Mouse (Mus musculus): ENCODE measurements around the gene Med27. TPM values are rescaled to one million over a fixed set of nuclear protein-coding genes. Genes with fewer than 3 reads are reported as not detected.

Med27 gene
- polyA plus RNA-seq, 1 experiment from 2014 or later = 63.3 TPM

DNA sequence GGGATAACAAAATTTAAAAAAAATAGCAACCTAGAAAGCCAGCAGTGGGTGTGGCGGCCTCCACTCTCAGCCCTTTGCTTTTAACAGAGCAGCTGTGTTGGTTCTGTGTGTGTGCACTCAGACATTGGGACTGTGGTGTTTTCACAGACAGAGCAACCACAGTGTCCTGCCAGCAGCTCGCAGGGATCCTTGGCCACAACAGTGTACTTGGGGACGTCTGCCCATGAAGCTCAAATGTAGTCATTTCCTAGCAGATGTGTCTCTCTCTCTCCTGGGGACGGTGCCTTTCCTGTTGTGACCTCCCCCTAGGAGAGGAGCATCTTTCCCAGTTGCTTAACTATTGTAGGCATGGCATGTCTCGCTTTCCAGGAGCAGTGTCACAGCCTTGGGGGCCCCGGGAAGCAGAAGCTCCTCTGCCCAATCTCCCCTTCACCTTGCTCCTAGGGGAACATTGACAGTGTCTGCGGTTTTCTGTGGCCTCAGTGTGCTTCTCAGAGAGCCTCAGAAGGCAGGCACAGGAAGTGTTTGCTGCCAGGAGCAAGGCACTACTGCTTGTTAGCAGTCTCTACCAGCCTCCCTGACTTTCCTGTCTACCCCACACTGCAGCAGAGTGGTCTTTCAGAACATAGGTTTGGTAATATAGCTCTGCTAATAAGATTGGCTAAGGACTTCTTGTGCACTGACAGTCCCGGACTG is 18.5 kb downstream of the Med27 start:
- no peak for DNase-seq (ENCODE audit: extremely low spot score, low spot score)
- 92% methylated on average over 8 of the region's 8 CpGs for WGBS
- no peak overlapping the region for H3K27ac ChIP-seq

GRCm38 (mm10) chr2:29368730-29369129 is 22.1 kb downstream of the Med27 start:
- DNase-seq (ENCODE audit: extremely low spot score, low spot score) = no peak
- no peaks in the 10 kb centered on the region for H3K27me3 ChIP-seq (ENCODE audit: poor library complexity, severe bottlenecking)
- H3K4me3 ChIP-seq = no peak overlapping the region
- no peak overlapping the region for H3K27ac ChIP-seq
- 63% methylated on average over 5 of the region's 5 CpGs for WGBS
- H3K36me3 ChIP-seq (replicated peaks) = no peaks in the 10 kb centered on the region; the same call in 1 of the 2 replicates
- no peaks in the 10 kb centered on the region for H3K9me3 ChIP-seq
- peaks cover 17% of the 10 kb centered on the region for H3K4me1 ChIP-seq

More for the DNA sequence above, 18.5 kb downstream of the Med27 start:
- Histone ChIP-seq H3K36me3 (replicated peaks) (no peaks in the 10 kb centered on the region; the same call in 1 of the 2 replicates), H3K4me3 (no peak overlapping the region), H3K9me3 (no peaks in the 10 kb centered on the region), H3K4me1 (peaks cover 14% of the 10 kb centered on the region), H3K27me3 (ENCODE audit: poor library complexity, severe bottlenecking) (no peaks in the 10 kb centered on the region)

DNA sequence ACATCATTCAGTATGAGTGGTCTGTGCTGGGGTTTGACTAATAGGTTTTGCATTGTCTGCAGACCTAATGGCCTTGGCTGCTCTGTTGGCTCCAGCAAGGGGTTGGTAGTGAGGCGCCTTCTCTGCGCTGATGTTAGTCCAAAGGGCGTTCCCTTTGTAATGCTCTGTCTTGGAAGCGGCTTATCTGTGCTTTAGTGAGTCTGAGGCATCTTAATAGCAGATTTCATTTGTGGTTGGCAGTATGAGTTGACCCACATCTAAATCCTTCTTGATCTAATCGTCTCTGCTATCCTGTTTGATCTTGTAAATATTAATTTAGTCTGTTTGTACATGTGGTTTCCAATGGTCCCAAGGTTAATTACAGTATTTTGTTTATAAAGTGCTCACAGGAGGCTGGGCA is 25.6 kb downstream of the Med27 start:
- WGBS = 81% methylated on average over 5 of the region's 5 CpGs
- Histone ChIP-seq H3K9me3 (no peaks in the 10 kb centered on the region), H3K36me3 (replicated peaks) (no peaks in the 10 kb centered on the region), H3K4me3 (no peak overlapping the region), H3K27ac (no peak overlapping the region), H3K27me3 (ENCODE audit: poor library complexity, severe bottlenecking) (no peaks in the 10 kb centered on the region), H3K4me1 (peaks cover 21% of the 10 kb centered on the region)
- no peak for DNase-seq (ENCODE audit: extremely low spot score, low spot score)

DNA sequence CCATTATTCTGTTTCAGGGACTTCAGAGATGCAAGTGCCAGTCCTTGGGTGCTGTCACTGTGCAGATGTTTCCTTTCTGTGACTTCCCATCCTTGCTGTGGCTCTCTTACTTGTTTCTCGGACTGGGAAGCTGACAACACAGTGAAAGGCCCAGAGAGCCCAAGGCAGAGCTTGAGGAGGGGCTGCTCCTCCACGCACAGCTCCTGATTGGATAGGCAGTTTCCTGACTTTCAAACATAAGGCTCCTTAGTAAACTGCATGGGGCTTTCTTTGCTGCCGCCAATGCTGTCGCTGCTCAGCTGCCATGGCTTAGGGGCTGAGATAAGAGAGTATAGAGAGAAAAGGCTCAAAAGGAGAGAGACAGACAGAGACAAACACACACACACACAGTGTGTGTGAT is 35.1 kb downstream of the Med27 start:
- Histone ChIP-seq H3K27me3 (ENCODE audit: poor library complexity, severe bottlenecking) (no peaks in the 10 kb centered on the region), H3K4me1 (peaks cover 21% of the 10 kb centered on the region), H3K4me3 (no peak overlapping the region), H3K27ac (no peak overlapping the region), H3K36me3 (replicated peaks) (no peaks in the 10 kb centered on the region), H3K9me3 (no peaks in the 10 kb centered on the region)
- DNase-seq (ENCODE audit: extremely low spot score, low spot score) = no peak
- 26% methylated on average over 4 of the region's 4 CpGs for WGBS

- peaks cover 21% of the 10 kb centered on the region for H3K4me1 ChIP-seq
- H3K27me3 ChIP-seq (ENCODE audit: poor library complexity, severe bottlenecking) = no peaks in the 10 kb centered on the region
- no peak for DNase-seq (ENCODE audit: extremely low spot score, low spot score)
- no peak overlapping the region for H3K4me3 ChIP-seq
- no peak overlapping the region for H3K27ac ChIP-seq
- H3K9me3 ChIP-seq = no peaks in the 10 kb centered on the region
- H3K36me3 ChIP-seq (replicated peaks) = no peaks in the 10 kb centered on the region
- WGBS = 94% methylated on average over 4 of the region's 4 CpGs
Observed at GRCm38 (mm10) chr2:29382583-29382982, 36.0 kb downstream of the Med27 start.

GRCm38 (mm10) chr2:29383133-29383532 is 36.5 kb downstream of the Med27 start:
- peaks cover 21% of the 10 kb centered on the region for H3K4me1 ChIP-seq
- H3K4me3 ChIP-seq = no peak overlapping the region
- no peak for DNase-seq (ENCODE audit: extremely low spot score, low spot score)
- no peaks in the 10 kb centered on the region for H3K9me3 ChIP-seq
- H3K27me3 ChIP-seq (ENCODE audit: poor library complexity, severe bottlenecking) = no peaks in the 10 kb centered on the region
- no peak overlapping the region for H3K27ac ChIP-seq
- H3K36me3 ChIP-seq (replicated peaks) = no peaks in the 10 kb centered on the region

GRCm38 (mm10) chr2:29385405-29385804 is 38.8 kb downstream of the Med27 start:
- Histone ChIP-seq H3K27ac (no peak overlapping the region), H3K9me3 (no peaks in the 10 kb centered on the region), H3K4me3 (no peak overlapping the region), H3K36me3 (replicated peaks) (no peaks in the 10 kb centered on the region; the same call in 1 of the 2 replicates), H3K27me3 (ENCODE audit: poor library complexity, severe bottlenecking) (no peaks in the 10 kb centered on the region), H3K4me1 (peaks cover 21% of the 10 kb centered on the region)
- 72% methylated on average over 10 of the region's 10 CpGs for WGBS
- no peak for DNase-seq (ENCODE audit: extremely low spot score, low spot score)

GRCm38 (mm10) chr2:29387268-29387667 is 40.6 kb downstream of the Med27 start:
- no peak for DNase-seq (ENCODE audit: extremely low spot score, low spot score)
- WGBS = 96% methylated on average over 2 of the region's 2 CpGs
- H3K4me3 ChIP-seq = no peak overlapping the region
- no peak overlapping the region for H3K27ac ChIP-seq
- no peaks in the 10 kb centered on the region for H3K27me3 ChIP-seq (ENCODE audit: poor library complexity, severe bottlenecking)
- H3K4me1 ChIP-seq = peaks cover 11% of the 10 kb centered on the region
- H3K9me3 ChIP-seq = no peaks in the 10 kb centered on the region
- no peaks in the 10 kb centered on the region; the same call in 1 of the 2 replicates for H3K36me3 ChIP-seq (replicated peaks)

- Histone ChIP-seq H3K4me1 (peaks cover 23% of the 10 kb centered on the region), H3K9me3 (no peaks in the 10 kb centered on the region), H3K4me3 (no peak overlapping the region), H3K36me3 (replicated peaks) (no peaks in the 10 kb centered on the region; the same call in 1 of the 2 replicates), H3K27ac (no peak overlapping the region), H3K27me3 (ENCODE audit: poor library complexity, severe bottlenecking) (no peaks in the 10 kb centered on the region)
- 92% methylated on average over 7 of the region's 7 CpGs for WGBS
- DNase-seq (ENCODE audit: extremely low spot score, low spot score) = no peak
Observed at GRCm38 (mm10) chr2:29388937-29389336, 42.3 kb downstream of the Med27 start.

DNA sequence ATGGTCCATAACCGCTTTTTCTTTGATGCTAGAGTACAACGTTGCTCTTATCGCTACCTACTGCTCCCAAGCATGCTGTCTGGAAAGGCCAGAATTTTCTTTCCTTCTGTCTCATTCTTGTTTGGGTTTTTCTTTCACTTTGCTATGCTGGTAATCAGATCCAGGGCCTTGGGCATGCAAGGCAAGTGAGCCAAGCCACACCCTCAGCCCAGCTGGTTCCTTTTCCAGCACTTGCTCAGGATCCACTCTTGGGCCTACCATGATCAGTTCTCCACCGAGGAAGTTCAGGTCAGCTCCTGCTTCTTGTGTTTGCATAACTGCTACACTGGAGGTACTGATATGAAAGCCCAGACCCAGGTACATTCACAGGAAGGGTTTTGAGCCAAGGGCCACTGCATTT is 44.5 kb downstream of the Med27 start:
- H3K4me3 ChIP-seq = no peak overlapping the region
- DNase-seq (ENCODE audit: extremely low spot score, low spot score) = no peak
- peaks cover 29% of the 10 kb centered on the region for H3K4me1 ChIP-seq
- H3K27ac ChIP-seq = no peak overlapping the region
- no peaks in the 10 kb centered on the region; the same call in 1 of the 2 replicates for H3K36me3 ChIP-seq (replicated peaks)
- H3K27me3 ChIP-seq (ENCODE audit: poor library complexity, severe bottlenecking) = no peaks in the 10 kb centered on the region
- no peaks in the 10 kb centered on the region for H3K9me3 ChIP-seq
- WGBS = 93% methylated on average over 4 of the region's 4 CpGs

GRCm38 (mm10) chr2:29391996-29392395 is 45.4 kb downstream of the Med27 start:
- Histone ChIP-seq H3K4me3 (no peak overlapping the region), H3K4me1 (peaks cover 34% of the 10 kb centered on the region), H3K9me3 (no peaks in the 10 kb centered on the region), H3K27me3 (ENCODE audit: poor library complexity, severe bottlenecking) (no peaks in the 10 kb centered on the region), H3K27ac (no peak overlapping the region), H3K36me3 (replicated peaks) (no peaks in the 10 kb centered on the region; the same call in 1 of the 2 replicates)
- 88% methylated on average over 1 of the region's 1 CpGs for WGBS
- DNase-seq (ENCODE audit: extremely low spot score, low spot score) = no peak

DNA sequence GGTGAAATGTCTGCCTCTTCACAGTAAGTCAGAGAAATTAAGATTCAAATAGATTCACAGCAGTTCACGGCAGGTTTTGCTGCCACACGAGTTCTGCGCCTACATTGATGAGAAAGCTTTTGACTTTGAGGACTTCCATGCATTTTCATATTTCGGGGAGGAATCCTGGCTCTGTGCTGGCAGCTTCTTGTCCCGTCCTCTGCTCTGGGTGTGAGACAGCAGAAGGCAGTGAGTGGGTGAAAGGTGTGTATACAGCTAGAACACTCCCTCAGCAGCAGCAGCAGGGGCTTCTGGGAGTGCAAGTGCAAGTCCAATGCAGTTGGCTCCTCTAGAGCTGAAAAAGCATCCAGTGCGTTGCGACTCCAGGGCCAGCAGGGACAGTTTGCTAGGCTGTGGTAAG is 53.6 kb downstream of the Med27 start:
- no peaks in the 10 kb centered on the region for H3K27me3 ChIP-seq (ENCODE audit: poor library complexity, severe bottlenecking)
- no peaks in the 10 kb centered on the region for H3K9me3 ChIP-seq
- H3K36me3 ChIP-seq (replicated peaks) = no peaks in the 10 kb centered on the region
- H3K27ac ChIP-seq = no peak overlapping the region
- H3K4me1 ChIP-seq = peaks cover 41% of the 10 kb centered on the region
- DNase-seq (ENCODE audit: extremely low spot score, low spot score) = no peak
- no peak overlapping the region for H3K4me3 ChIP-seq
- 93% methylated on average over 7 of the region's 7 CpGs for WGBS

DNA sequence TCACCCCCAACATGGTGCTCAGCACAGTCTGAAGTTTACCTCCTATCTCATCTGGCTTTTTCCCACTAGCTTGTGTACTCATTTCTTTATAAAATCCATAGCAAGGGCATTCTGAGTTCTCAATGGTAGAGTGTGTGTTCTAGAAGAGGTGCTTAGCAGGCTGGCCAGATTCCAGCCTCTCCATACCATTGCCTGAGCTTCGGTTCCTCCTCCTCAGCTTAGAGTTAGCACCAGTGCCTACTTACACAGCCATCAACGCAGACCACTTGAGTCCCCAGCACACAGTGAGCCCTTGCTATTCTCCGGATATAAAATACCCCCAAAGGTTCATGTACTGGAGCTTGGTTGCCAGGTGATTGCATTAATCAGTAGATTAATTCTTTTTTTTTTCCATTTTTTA is 54.2 kb downstream of the Med27 start:
- WGBS = 92% methylated on average over 3 of the region's 3 CpGs

More for the DNA sequence above, 54.2 kb downstream of the Med27 start:
- Histone ChIP-seq H3K27me3 (ENCODE audit: poor library complexity, severe bottlenecking) (no peaks in the 10 kb centered on the region), H3K4me1 (peaks cover 37% of the 10 kb centered on the region), H3K9me3 (no peaks in the 10 kb centered on the region), H3K4me3 (no peak overlapping the region), H3K36me3 (replicated peaks) (no peaks in the 10 kb centered on the region), H3K27ac (no peak overlapping the region)
- no peak for DNase-seq (ENCODE audit: extremely low spot score, low spot score)

All from forebrain, embryonic 10.5 days (tissue).